Mouse (Mus musculus): ENCODE data around the gene Angptl2. TPM values are rescaled to one million over a fixed set of nuclear protein-coding genes. Genes with fewer than 3 reads are reported as not detected.
A peak's percentile ranks its signal among the peaks of the same experiment; 100 is the strongest.
"Not testable (repeated sequence)": the region's sequence is repeated elsewhere in the genome, so short reads cannot be mapped to it uniquely, and the experiment has no call there.

The Angptl2 gene
- polyA plus RNA-seq, 1 experiment from 2014 or later: 17.9 TPM

GRCm38 (mm10) chr2:33207069-33207468, 8.8 kb upstream of the Angptl2 start:
- H3K9ac ChIP-seq: no peak overlapping the region
- WGBS: 17% methylated on average over 4 of the region's 4 CpGs
- H3K4me2 ChIP-seq: no peak overlapping the region
- H3K27ac ChIP-seq: peak overlapping the region; percentile 63
- H3K4me3 ChIP-seq: no peak overlapping the region
- no peaks in the 10 kb centered on the region for H3K36me3 ChIP-seq
- H3K4me1 ChIP-seq (replicated peaks): peaks cover 51% of the 10 kb centered on the region
- ATAC-seq (ENCODE audit: low FRiP score): no peak
- H3K9me3 ChIP-seq: no peaks in the 10 kb centered on the region
- H3K27me3 ChIP-seq: no peaks in the 10 kb centered on the region

GRCm38 (mm10) chr2:33208134-33208533, 7.7 kb upstream of the Angptl2 start:
- H3K36me3 ChIP-seq: no peaks in the 10 kb centered on the region
- H3K4me3 ChIP-seq: no peak overlapping the region
- whole genome bisulfite sequencing: 85% methylated on average over 5 of the region's 5 CpGs
- H3K4me1 ChIP-seq (replicated peaks): peaks cover 46% of the 10 kb centered on the region
- H3K4me2 ChIP-seq: no peak overlapping the region
- no peaks in the 10 kb centered on the region for H3K27me3 ChIP-seq
- H3K9me3 ChIP-seq: no peaks in the 10 kb centered on the region
- no peak for ATAC-seq (ENCODE audit: low FRiP score)
- H3K27ac ChIP-seq: no peak overlapping the region
- no peak overlapping the region for H3K9ac ChIP-seq

- Histone ChIP-seq H3K4me3 (no peak overlapping the region), H3K9me3 (no peaks in the 10 kb centered on the region), H3K9ac (no peak overlapping the region), H3K36me3 (no peaks in the 10 kb centered on the region), H3K27me3 (no peaks in the 10 kb centered on the region), H3K4me1 (replicated peaks) (peaks cover 33% of the 10 kb centered on the region), H3K27ac (no peak overlapping the region), H3K4me2 (no peak overlapping the region)
- WGBS: 65% methylated on average over 2 of the region's 2 CpGs
- no peak for ATAC-seq (ENCODE audit: low FRiP score)
Measured at GRCm38 (mm10) chr2:33210841-33211240, 5.0 kb upstream of the Angptl2 start.

GRCm38 (mm10) chr2:33211263-33211662, 4.6 kb upstream of the Angptl2 start:
- H3K9me3 ChIP-seq; H3K4me2 ChIP-seq; H3K4me3 ChIP-seq; H3K27ac ChIP-seq; H3K9ac ChIP-seq; ATAC-seq (ENCODE audit: low FRiP score); H3K27me3 ChIP-seq; H3K36me3 ChIP-seq: not testable (repeated sequence)
- WGBS: 85% methylated on average over 11 of the region's 11 CpGs
- peaks cover 33% of the 10 kb centered on the region for H3K4me1 ChIP-seq (replicated peaks)

GRCm38 (mm10) chr2:33215177-33215699, 631 bp upstream of the Angptl2 start:
- ATAC-seq (ENCODE audit: low FRiP score): peak; percentile 7; the same call in 1 of the 2 replicates
- Histone ChIP-seq H3K9ac (peak overlapping the region; percentile 77), H3K9me3 (no peaks in the 10 kb centered on the region), H3K4me2 (peak overlapping the region; percentile 65), H3K4me3 (peak overlapping the region; percentile 41; the same call in 1 of the 2 replicates), H3K4me1 (replicated peaks) (peaks cover 60% of the 10 kb centered on the region), H3K27me3 (no peaks in the 10 kb centered on the region), H3K36me3 (no peaks in the 10 kb centered on the region), H3K27ac (peak overlapping the region; percentile 88)
- 81% methylated on average over 5 of the region's 5 CpGs for WGBS

- Histone ChIP-seq H3K27me3 (no peaks in the 10 kb centered on the region), H3K36me3 (0 out of 2 replicates have a peak, but pooled peaks cover 4% of the 10 kb centered on the region), H3K4me3 (peak overlapping the region; percentile 41), H3K4me2 (peak overlapping the region; percentile 65), H3K4me1 (replicated peaks) (peaks cover 67% of the 10 kb centered on the region), H3K9ac (peak overlapping the region; percentile 77), H3K27ac (peak overlapping the region; percentile 88), H3K9me3 (no peaks in the 10 kb centered on the region)
- 10% methylated on average over 18 of the region's 18 CpGs for WGBS
- 0 out of 2 replicates have a peak, but pooled peaks have one; percentile 2 for ATAC-seq (ENCODE audit: low FRiP score)
Measured at GRCm38 (mm10) chr2:33216645-33217424, 966 bp downstream of the Angptl2 start.

GRCm38 (mm10) chr2:33217425-33217794, 1.5 kb downstream of the Angptl2 start:
- no peak overlapping the region; the same call in 1 of the 2 replicates for H3K9ac ChIP-seq
- H3K4me3 ChIP-seq: peak overlapping the region; percentile 41
- 0 out of 2 replicates have a peak overlapping the region, but pooled peaks have one; percentile 88 for H3K27ac ChIP-seq
- no peak for ATAC-seq (ENCODE audit: low FRiP score)
- no peaks in the 10 kb centered on the region for H3K27me3 ChIP-seq
- H3K36me3 ChIP-seq: 0 out of 2 replicates have a peak, but pooled peaks cover 10% of the 10 kb centered on the region
- WGBS: 57% methylated on average over 3 of the region's 3 CpGs
- no peaks in the 10 kb centered on the region for H3K9me3 ChIP-seq
- peaks cover 67% of the 10 kb centered on the region for H3K4me1 ChIP-seq (replicated peaks)
- H3K4me2 ChIP-seq: peak overlapping the region; percentile 65

GRCm38 (mm10) chr2:33218903-33219625, 3.2 kb downstream of the Angptl2 start:
- Histone ChIP-seq H3K27me3 (no peaks in the 10 kb centered on the region), H3K36me3 (0 out of 2 replicates have a peak, but pooled peaks cover 11% of the 10 kb centered on the region), H3K9ac (peak overlapping the region; percentile 53; the same call in 1 of the 2 replicates), H3K27ac (no peak overlapping the region), H3K4me3 (no peak overlapping the region), H3K4me1 (replicated peaks) (peaks cover 71% of the 10 kb centered on the region), H3K9me3 (no peaks in the 10 kb centered on the region), H3K4me2 (no peak overlapping the region)
- no peak for ATAC-seq (ENCODE audit: low FRiP score)
- WGBS: 70% methylated on average over 11 of the region's 11 CpGs

GRCm38 (mm10) chr2:33219637-33220036, 3.8 kb downstream of the Angptl2 start:
- Histone ChIP-seq H3K4me2 (no peak overlapping the region), H3K4me3 (no peak overlapping the region), H3K4me1 (replicated peaks) (peaks cover 71% of the 10 kb centered on the region), H3K27me3 (no peaks in the 10 kb centered on the region), H3K9ac (no peak overlapping the region), H3K27ac (no peak overlapping the region), H3K9me3 (no peaks in the 10 kb centered on the region), H3K36me3 (0 out of 2 replicates have a peak, but pooled peaks cover 11% of the 10 kb centered on the region)
- 91% methylated on average over 4 of the region's 4 CpGs for WGBS
- no peak for ATAC-seq (ENCODE audit: low FRiP score)

GRCm38 (mm10) chr2:33220246-33220645, 4.4 kb downstream of the Angptl2 start:
- no peak for ATAC-seq (ENCODE audit: low FRiP score)
- Histone ChIP-seq H3K36me3 (0 out of 2 replicates have a peak, but pooled peaks cover 11% of the 10 kb centered on the region), H3K4me2 (no peak overlapping the region), H3K27me3 (no peaks in the 10 kb centered on the region), H3K9me3 (no peaks in the 10 kb centered on the region), H3K4me1 (replicated peaks) (peaks cover 67% of the 10 kb centered on the region), H3K9ac (no peak overlapping the region), H3K4me3 (no peak overlapping the region), H3K27ac (no peak overlapping the region)
- 76% methylated on average over 6 of the region's 6 CpGs for WGBS

GRCm38 (mm10) chr2:33220674-33221338, 4.9 kb downstream of the Angptl2 start:
- no peak for ATAC-seq (ENCODE audit: low FRiP score)
- no peaks in the 10 kb centered on the region for H3K27me3 ChIP-seq
- WGBS: 89% methylated on average over 10 of the region's 10 CpGs
- H3K4me3 ChIP-seq: no peak overlapping the region
- H3K9ac ChIP-seq: no peak overlapping the region
- no peak overlapping the region for H3K27ac ChIP-seq
- H3K4me1 ChIP-seq (replicated peaks): peaks cover 61% of the 10 kb centered on the region
- H3K36me3 ChIP-seq: 0 out of 2 replicates have a peak, but pooled peaks cover 11% of the 10 kb centered on the region
- no peak overlapping the region for H3K4me2 ChIP-seq
- H3K9me3 ChIP-seq: no peaks in the 10 kb centered on the region
